Mouse (Mus musculus) midbrain, embryonic 12.5 days (tissue): ENCODE data around the gene Trpv5. TPM values are rescaled to one million over a fixed set of nuclear protein-coding genes. Genes with fewer than 3 reads are reported as not detected.

Experiments
- ATAC-seq: fragments of 200-750 bp; cut with Nextera tagmentation; 2 replicates; pipeline ENCODE4 v1.8.0; 2017; ENCODE audit warnings: low read depth, moderate TSS enrichment, moderate library complexity; ENCODE audit not compliant: low FRiP score
- H3K27ac ChIP-seq: fragments of 300-500 bp; sonication (generic); replicated peaks from 2 replicates; pipeline ENCODE4 v1.5.1; 2016; ENCODE audit warnings: mild to moderate bottlenecking
- H3K27me3 ChIP-seq: fragments of 300-500 bp; sonication (generic); 2 replicates; pipeline ENCODE4 v1.6.1; 2016; ENCODE audit warnings: mild to moderate bottlenecking
- H3K36me3 ChIP-seq: fragments of 300-500 bp; sonication (generic); 2 replicates; pipeline ENCODE4 v1.6.1; 2016
- H3K4me1 ChIP-seq: fragments of 300-500 bp; sonication (generic); 2 replicates; pipeline ENCODE4 v1.6.1; 2016
- H3K4me2 ChIP-seq: fragments of 300-500 bp; sonication (generic); replicated peaks from 2 replicates; pipeline ENCODE4 v1.6.1; 2016; ENCODE audit warnings: mild to moderate bottlenecking, moderate library complexity
- H3K4me3 ChIP-seq: fragments of 300-500 bp; sonication (generic); 2 replicates; pipeline ENCODE4 v1.5.1; 2016; ENCODE audit warnings: mild to moderate bottlenecking
- H3K9ac ChIP-seq: fragments of 300-500 bp; sonication (generic); replicated peaks from 2 replicates; pipeline ENCODE4 v1.6.1; 2016; ENCODE audit warnings: mild to moderate bottlenecking, moderate library complexity
- H3K9me3 ChIP-seq: fragments of 300-500 bp; sonication (generic); 2 replicates; pipeline ENCODE4 v1.6.1; 2016; ENCODE audit warnings: mild to moderate bottlenecking
- WGBS: fragments of 180-500 bp; shearing (Covaris S2); methylation state at CpG from one replicate; pipeline ENCODE4 v1.1.7; 2016; 5-methylcytosine and 5-hydroxymethylcytosine counted together
- polyA plus RNA-seq: library from polyadenylated mRNA; unstranded; fragments of >200 nt; fragmentation: Nextera tagmentation; extraction: Ambion mirVana; gene quantifications from 2 replicates; pipeline ENCODE4 v1.2.1, GENCODE M21; 2016

Trpv5 gene
- polyA plus RNA-seq, 1 experiment from 2014 or later = not detected

GRCm38 (mm10) chr6:41637393-41637792 lies 43.2 kb downstream of the Trpv5 start:
- H3K27ac ChIP-seq = no peak overlapping the region
- H3K27me3 ChIP-seq = no peaks in the 10 kb centered on the region
- H3K9ac ChIP-seq = no peak overlapping the region
- ATAC-seq = peak; percentile 61
- H3K9me3 ChIP-seq = no peaks in the 10 kb centered on the region
- no peak overlapping the region for H3K4me3 ChIP-seq
- H3K4me2 ChIP-seq = no peak overlapping the region
- H3K4me1 ChIP-seq = no peaks in the 10 kb centered on the region
- 34% methylated on average over 1 of the region's 1 CpGs for WGBS
- no peaks in the 10 kb centered on the region for H3K36me3 ChIP-seq

DNA sequence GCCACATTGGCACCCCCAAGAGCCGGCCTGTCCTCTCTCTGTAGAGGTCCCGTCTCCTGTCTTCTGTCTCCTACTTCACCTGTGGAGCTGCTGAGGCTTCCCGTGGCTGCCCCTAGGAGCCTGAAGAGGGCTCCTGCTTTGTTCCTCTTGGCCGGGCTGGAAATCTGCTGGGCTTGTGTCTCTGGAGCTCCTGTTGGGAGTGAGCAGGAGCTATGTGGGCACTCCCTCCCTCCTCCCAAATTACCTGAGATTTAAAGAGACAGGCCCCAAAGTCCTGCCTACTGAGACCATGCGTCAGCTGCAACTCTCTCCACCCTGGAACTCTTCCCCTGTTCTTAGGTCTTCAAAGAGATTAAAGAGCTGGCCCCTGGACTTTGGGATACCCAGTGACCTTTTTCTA lies 44.4 kb downstream of the Trpv5 start, which contains the start of gene Trpv6:
Gene Trpv6 (minus strand): TSS at position 228 of the 400 bp plus-strand sequence.
- H3K27ac ChIP-seq = no peak within 1 kb of the TSS
- no peak for ATAC-seq
- H3K4me1 ChIP-seq = no peaks in the 10 kb centered on the region
- H3K9me3 ChIP-seq = no peaks in the 10 kb centered on the region
- H3K36me3 ChIP-seq = no peaks in the 10 kb centered on the region
- H3K9ac ChIP-seq = no peak within 1 kb of the TSS
- H3K4me2 ChIP-seq = no peak within 1 kb of the TSS
- no peak within 1 kb of the TSS for H3K4me3 ChIP-seq
- 23% methylated on average over 5 of the region's 5 CpGs for WGBS
- no peaks in the 10 kb centered on the region for H3K27me3 ChIP-seq

DNA sequence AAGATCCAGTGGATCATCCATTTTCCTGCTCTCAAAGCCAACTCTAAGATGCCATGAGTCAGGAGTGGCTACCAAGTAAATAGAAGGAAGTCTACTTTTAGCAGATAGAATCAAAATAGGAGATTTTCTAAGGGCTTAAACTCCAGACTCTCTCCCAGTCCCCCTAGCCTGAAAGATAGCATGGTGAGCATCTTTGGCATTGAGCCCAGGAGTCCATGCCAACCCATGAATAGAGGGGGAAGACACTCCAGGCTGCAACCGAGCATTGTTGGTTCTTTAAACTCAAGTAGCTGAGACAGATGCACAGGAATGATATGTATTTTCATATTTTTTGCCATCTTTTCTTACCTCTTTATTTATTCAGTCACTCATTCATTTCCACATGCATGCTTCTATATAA lies 45.4 kb downstream of the Trpv5 start:
- no peaks in the 10 kb centered on the region for H3K9me3 ChIP-seq
- ATAC-seq = no peak
- 57% methylated on average over 1 of the region's 1 CpGs for WGBS

DNA sequence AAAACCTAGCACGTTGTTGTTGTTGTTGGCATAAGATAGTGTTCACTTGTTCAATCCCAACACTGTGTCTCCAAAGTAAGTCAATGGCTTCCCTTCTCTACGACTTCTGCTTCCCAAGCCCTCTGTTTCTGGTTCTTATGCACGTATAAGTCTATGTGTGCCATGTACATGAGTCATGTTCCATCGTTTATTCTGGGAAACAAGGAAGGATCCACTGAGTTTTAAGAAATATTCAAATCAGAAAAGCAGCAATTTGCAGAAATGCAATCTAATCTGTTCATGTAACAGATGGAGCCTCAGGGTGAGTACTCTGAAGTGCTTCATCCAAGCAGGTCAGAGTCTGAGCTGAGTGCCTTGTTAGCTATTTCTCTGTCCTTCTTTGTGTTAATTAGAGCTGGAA lies 49.0 kb downstream of the Trpv5 start:
- no peaks in the 10 kb centered on the region for H3K27me3 ChIP-seq
- WGBS = 83% methylated on average over 4 of the region's 4 CpGs
- no peak overlapping the region for H3K4me2 ChIP-seq
- no peak overlapping the region for H3K9ac ChIP-seq
- H3K36me3 ChIP-seq = no peaks in the 10 kb centered on the region
- no peak for ATAC-seq
- H3K9me3 ChIP-seq = no peaks in the 10 kb centered on the region
- no peak overlapping the region for H3K4me3 ChIP-seq
- no peaks in the 10 kb centered on the region for H3K4me1 ChIP-seq
- no peak overlapping the region for H3K27ac ChIP-seq

More for the DNA sequence above, 45.4 kb downstream of the Trpv5 start:
- H3K4me2 ChIP-seq = no peak overlapping the region
- H3K9ac ChIP-seq = no peak overlapping the region
- no peaks in the 10 kb centered on the region for H3K27me3 ChIP-seq
- H3K27ac ChIP-seq = no peak overlapping the region
- no peaks in the 10 kb centered on the region for H3K4me1 ChIP-seq
- no peak overlapping the region for H3K4me3 ChIP-seq
- H3K36me3 ChIP-seq = no peaks in the 10 kb centered on the region

GRCm38 (mm10) chr6:41630791-41631190 lies 49.8 kb downstream of the Trpv5 start:
- Histone ChIP-seq H3K4me1 (no peaks in the 10 kb centered on the region), H3K9me3 (no peaks in the 10 kb centered on the region), H3K36me3 (no peaks in the 10 kb centered on the region), H3K9ac (no peak overlapping the region), H3K27ac (no peak overlapping the region), H3K4me2 (no peak overlapping the region), H3K4me3 (no peak overlapping the region), H3K27me3 (no peaks in the 10 kb centered on the region)
- 71% methylated on average over 2 of the region's 2 CpGs for WGBS
- no peak for ATAC-seq

GRCm38 (mm10) chr6:41628180-41628579 lies 52.4 kb downstream of the Trpv5 start:
- Histone ChIP-seq H3K9ac (no peak overlapping the region), H3K4me2 (no peak overlapping the region), H3K27me3 (no peaks in the 10 kb centered on the region), H3K36me3 (no peaks in the 10 kb centered on the region), H3K4me3 (no peak overlapping the region), H3K27ac (no peak overlapping the region), H3K9me3 (no peaks in the 10 kb centered on the region), H3K4me1 (no peaks in the 10 kb centered on the region)
- ATAC-seq = no peak
- WGBS = 81% methylated on average over 1 of the region's 1 CpGs

- H3K4me1 ChIP-seq = no peaks in the 10 kb centered on the region
- 0 out of 2 replicates have a peak, but pooled peaks cover 7% of the 10 kb centered on the region for H3K36me3 ChIP-seq
- peak; percentile 24; the same call in 1 of the 2 replicates for ATAC-seq
- no peak overlapping the region for H3K27ac ChIP-seq
- WGBS = 67% methylated on average over 9 of the region's 9 CpGs
- no peak overlapping the region for H3K9ac ChIP-seq
- H3K27me3 ChIP-seq = no peaks in the 10 kb centered on the region
- no peaks in the 10 kb centered on the region for H3K9me3 ChIP-seq
- no peak overlapping the region for H3K4me3 ChIP-seq
- H3K4me2 ChIP-seq = no peak overlapping the region
Measured at GRCm38 (mm10) chr6:41622661-41623060, 57.9 kb downstream of the Trpv5 start.

DNA sequence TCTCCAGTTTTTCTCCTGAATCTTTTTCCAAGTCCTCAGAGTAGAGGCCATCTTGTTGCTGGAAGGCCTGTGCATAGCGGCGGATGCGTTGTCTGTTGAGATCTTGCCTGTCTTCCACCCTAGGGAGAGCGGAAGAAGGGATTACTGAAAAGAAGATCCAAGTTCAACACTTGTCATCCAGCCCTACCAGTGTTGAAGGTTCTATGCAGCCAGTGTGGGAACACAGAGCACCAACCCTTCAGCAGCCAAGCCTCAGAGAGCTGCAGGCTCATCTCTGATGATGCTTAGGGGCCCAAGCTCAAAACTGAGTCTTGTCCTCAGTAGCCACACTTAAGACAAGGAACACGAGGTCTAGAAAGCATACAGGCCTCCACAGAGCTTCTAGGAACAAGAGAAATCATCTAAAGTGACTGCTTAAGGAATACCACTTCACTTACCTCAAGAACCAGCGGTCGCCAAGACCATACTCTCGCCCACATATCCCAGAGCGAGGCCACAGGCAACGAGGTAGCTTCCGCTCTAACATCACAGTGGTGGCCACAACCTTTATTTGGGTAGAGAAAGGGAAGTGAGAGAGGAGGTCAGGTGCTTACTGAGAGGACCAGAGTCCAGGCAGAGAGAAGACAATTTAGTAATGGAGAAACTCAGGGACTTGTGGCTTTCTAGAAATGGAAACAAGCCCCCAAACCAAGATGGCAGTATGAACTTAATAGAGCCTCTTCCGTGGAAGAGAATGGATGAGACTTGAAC lies 59.2 kb downstream of the Trpv5 start:
- Histone ChIP-seq H3K36me3 (0 out of 2 replicates have a peak, but pooled peaks cover 7% of the 10 kb centered on the region), H3K27me3 (no peaks in the 10 kb centered on the region), H3K9me3 (no peaks in the 10 kb centered on the region), H3K4me3 (no peak overlapping the region), H3K9ac (no peak overlapping the region), H3K4me1 (no peaks in the 10 kb centered on the region), H3K27ac (no peak overlapping the region), H3K4me2 (no peak overlapping the region)
- no peak for ATAC-seq
- WGBS = 91% methylated on average over 12 of the region's 12 CpGs

DNA sequence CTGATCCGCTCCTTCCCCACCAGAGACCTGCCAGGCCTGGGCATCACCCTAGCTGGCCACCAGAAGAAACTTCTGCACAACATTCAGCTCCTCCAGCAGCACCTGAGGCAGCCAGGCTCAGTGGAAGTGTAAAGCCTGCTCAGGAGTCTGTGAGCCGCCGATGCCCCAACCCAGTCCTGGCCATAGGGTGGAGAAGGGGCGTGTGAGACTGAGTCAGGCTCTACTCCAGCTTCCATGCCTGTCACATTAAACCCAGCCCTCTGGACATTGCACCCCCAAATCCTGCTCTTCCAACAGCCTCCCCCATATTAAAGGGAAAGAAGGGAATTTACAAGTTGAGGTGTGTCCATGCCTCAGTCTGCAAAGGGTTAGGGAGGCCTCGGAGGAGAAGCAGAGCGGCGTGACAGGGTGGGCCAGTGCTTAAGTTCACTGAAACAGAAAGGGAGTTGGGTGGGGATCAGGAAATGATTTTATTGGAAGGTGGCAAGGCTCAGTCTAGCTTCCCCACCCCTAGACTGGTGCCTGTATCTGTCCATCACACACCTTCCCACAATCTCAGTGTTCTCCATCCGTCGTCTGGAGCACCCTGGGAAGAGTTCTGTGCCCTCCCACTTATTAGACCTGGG lies 60.3 kb downstream of the Trpv5 start:
- Histone ChIP-seq H3K4me3 (no peak overlapping the region), H3K27ac (no peak overlapping the region), H3K4me1 (no peaks in the 10 kb centered on the region), H3K9me3 (no peaks in the 10 kb centered on the region), H3K27me3 (no peaks in the 10 kb centered on the region), H3K36me3 (0 out of 2 replicates have a peak, but pooled peaks cover 7% of the 10 kb centered on the region), H3K9ac (no peak overlapping the region), H3K4me2 (no peak overlapping the region)
- no peak for ATAC-seq
- 93% methylated on average over 9 of the region's 9 CpGs for WGBS

DNA sequence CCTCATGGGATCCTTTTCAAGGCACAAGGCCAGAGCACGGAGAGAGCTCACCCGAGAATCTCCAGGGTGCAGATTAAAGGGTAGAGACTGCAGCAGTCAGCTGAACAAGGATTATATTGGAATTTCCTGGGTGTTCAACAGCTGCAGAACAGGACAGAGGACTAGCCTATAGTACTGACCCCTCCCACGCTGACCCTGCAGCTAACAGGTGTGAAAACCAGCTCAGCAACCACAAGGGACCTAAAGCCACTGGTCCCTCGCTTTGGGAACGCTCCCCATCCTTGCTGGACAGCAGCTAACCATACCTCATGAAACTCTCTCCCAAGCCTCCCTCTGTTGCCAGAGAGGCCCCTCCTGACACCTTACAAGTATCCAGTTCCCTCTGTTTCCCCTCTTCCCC lies 72.9 kb downstream of the Trpv5 start:
- Histone ChIP-seq H3K4me3 (no peak overlapping the region), H3K9me3 (no peaks in the 10 kb centered on the region), H3K4me2 (no peak overlapping the region), H3K27ac (no peak overlapping the region), H3K4me1 (peaks cover 6% of the 10 kb centered on the region; the same call in 1 of the 2 replicates), H3K9ac (no peak overlapping the region), H3K27me3 (0 out of 2 replicates have a peak, but pooled peaks cover 5% of the 10 kb centered on the region), H3K36me3 (no peaks in the 10 kb centered on the region)
- ATAC-seq = no peak
- 56% methylated on average over 5 of the region's 5 CpGs for WGBS

DNA sequence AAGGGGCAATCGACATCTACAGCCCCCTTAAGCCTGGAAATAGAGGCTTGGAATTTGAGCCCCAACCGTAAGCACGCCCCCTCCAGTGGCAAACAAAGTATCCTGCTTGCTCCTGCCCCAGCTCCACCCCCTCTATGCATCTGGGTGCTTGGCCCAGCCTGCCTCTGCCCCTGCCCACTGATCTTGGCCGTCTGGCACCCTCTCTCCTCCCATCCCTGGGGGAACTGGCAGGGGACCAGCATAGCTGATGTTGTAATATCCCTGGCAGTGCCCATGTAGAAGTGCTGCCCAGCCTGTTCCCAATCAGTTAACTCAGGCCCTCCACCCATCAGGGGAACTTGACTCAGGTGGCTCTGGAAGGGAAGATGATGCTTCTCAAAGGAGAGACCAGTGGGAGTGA lies 74.4 kb downstream of the Trpv5 start:
- H3K4me1 ChIP-seq = peaks cover 6% of the 10 kb centered on the region; the same call in 1 of the 2 replicates
- H3K27ac ChIP-seq = no peak overlapping the region
- H3K4me3 ChIP-seq = peak overlapping the region; percentile 75
- peak overlapping the region; percentile 86 for H3K9ac ChIP-seq
- no peaks in the 10 kb centered on the region for H3K36me3 ChIP-seq
- WGBS = 10% methylated on average over 4 of the region's 4 CpGs
- 0 out of 2 replicates have a peak, but pooled peaks cover 5% of the 10 kb centered on the region for H3K27me3 ChIP-seq
- H3K9me3 ChIP-seq = no peaks in the 10 kb centered on the region
- ATAC-seq = no peak
- peak overlapping the region; percentile 84 for H3K4me2 ChIP-seq

DNA sequence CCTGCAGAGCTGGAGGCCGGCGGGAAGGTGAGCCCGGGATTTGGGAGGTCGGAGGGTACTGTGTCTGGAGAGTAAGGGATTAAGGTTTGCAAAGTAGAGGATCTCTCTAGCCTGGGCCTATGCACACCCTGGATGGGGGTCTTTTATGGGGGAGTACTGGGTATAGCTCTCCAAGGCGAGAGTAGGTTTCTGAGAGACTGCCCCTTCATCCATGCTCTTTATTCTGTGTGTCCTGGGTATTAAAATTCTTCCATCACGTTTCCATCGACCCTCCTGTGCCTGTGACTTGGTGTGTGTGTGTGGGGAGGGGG lies 74.8 kb downstream of the Trpv5 start:
- peak; percentile 50 for ATAC-seq
- Histone ChIP-seq H3K9me3 (no peaks in the 10 kb centered on the region), H3K36me3 (no peaks in the 10 kb centered on the region), H3K9ac (peak overlapping the region; percentile 86), H3K4me1 (peaks cover 6% of the 10 kb centered on the region; the same call in 1 of the 2 replicates), H3K27ac (peak overlapping the region; percentile 88), H3K4me2 (peak overlapping the region; percentile 84), H3K27me3 (0 out of 2 replicates have a peak, but pooled peaks cover 5% of the 10 kb centered on the region), H3K4me3 (peak overlapping the region; percentile 75)
- WGBS = 0% methylated on average over 7 of the region's 7 CpGs
